ENCODE assay signal across 17 mouse cellular contexts in genomic region chr13:107064263-107064662, GRCm38 (mm10). TPM values are rescaled to one million over a fixed set of nuclear protein-coding genes. Genes with fewer than 3 reads are reported as not detected.
DNase-seq lines count a peak whose midpoint lies in the region; ATAC-seq and TF ChIP-seq lines count a peak whose summit lies in the region.
"Had no signal": no experiment of that assay in that cellular context is flagged by ENCODE, and none has a peak within 500 bp of the region (broad histone marks: within the 10 kb centered on the region; RNA-seq: fewer than 3 reads in every experiment).

No protein-coding gene starts in this region.

- no peaks in the 10 kb centered on the region for H3K9me3 ChIP-seq in intestine, embryonic 14.5 days (ENCODE audit: control insufficient read depth, low read length)
- H3K9me3 ChIP-seq in intestine, postnatal 0 days (ENCODE audit: control insufficient read depth), result no peaks in the 10 kb centered on the region
- no peaks in the 10 kb centered on the region for H3K9me3 ChIP-seq in liver, embryonic 13.5 days (replicated peaks)
- H3K9me3 ChIP-seq in midbrain, embryonic 15.5 days, result no peaks in the 10 kb centered on the region
- H3K9me3 ChIP-seq: limb, embryonic 12.5 days; lung, embryonic 15.5 days had no signal

- no peak overlapping the region for H3K27ac ChIP-seq in intestine, embryonic 14.5 days (ENCODE audit: low read depth)
- H3K27ac ChIP-seq in intestine, postnatal 0 days (ENCODE audit: low read depth, low read length), result no peak overlapping the region
- H3K27ac ChIP-seq in bone marrow, adult 2 months (ENCODE audit: control insufficient read depth, insufficient read depth, low read depth, low read length, poor library complexity), result peak overlapping the region; percentile 63
- peak overlapping the region; percentile 98 for H3K27ac ChIP-seq in liver, embryonic 13.5 days
- no peak overlapping the region for H3K27ac ChIP-seq in midbrain, embryonic 15.5 days
- H3K27ac ChIP-seq: limb, embryonic 12.5 days; lung, embryonic 15.5 days; macrophage had no signal

- peak; percentile 25 for DNase-seq in intestine, embryonic 14.5 days (ENCODE audit: low spot score)
- DNase-seq in liver, embryonic 13.5 days, result no peak
- no peak for DNase-seq in urinary bladder, adult 18-20 months (ENCODE audit: low spot score in 2 of 2)
- DNase-seq: cerebellum, adult 11 months; cerebellum, postnatal 36 days; forebrain, postnatal 0 days; heart, adult 11 months; heart, postnatal 36 days; midbrain, embryonic 14.5 days; thymus, postnatal 36 days had no signal

- no peaks in the 10 kb centered on the region for H3K27me3 ChIP-seq in intestine, embryonic 14.5 days (replicated peaks; ENCODE audit: control insufficient read depth, insufficient read depth, low read length)
- H3K27me3 ChIP-seq in intestine, postnatal 0 days (replicated peaks; ENCODE audit: control insufficient read depth, insufficient read depth, low read length), result no peaks in the 10 kb centered on the region
- no peaks in the 10 kb centered on the region; the same call in 1 of the 2 replicates for H3K27me3 ChIP-seq in liver, embryonic 13.5 days
- no peaks in the 10 kb centered on the region for H3K27me3 ChIP-seq in midbrain, embryonic 15.5 days (replicated peaks)
- H3K27me3 ChIP-seq: limb, embryonic 12.5 days; lung, embryonic 15.5 days had no signal

- no peak overlapping the region for H3K4me2 ChIP-seq in intestine, embryonic 14.5 days (ENCODE audit: low read length)
- no peak overlapping the region for H3K4me2 ChIP-seq in intestine, postnatal 0 days (replicated peaks; ENCODE audit: low read depth)
- H3K4me2 ChIP-seq in liver, embryonic 13.5 days, result peak overlapping the region; percentile 71
- no peak overlapping the region for H3K4me2 ChIP-seq in midbrain, embryonic 15.5 days
- H3K4me2 ChIP-seq: limb, embryonic 12.5 days; lung, embryonic 15.5 days had no signal

- no peak for TF ChIP-seq POLR2A in bone marrow, adult 2 months (IDR thresholded peaks at IDR 0.05; ENCODE audit: borderline replicate concordance, control insufficient read depth, low read depth, low read length)

- no peaks in the 10 kb centered on the region for H3K4me1 ChIP-seq in intestine, embryonic 14.5 days (replicated peaks; ENCODE audit: control insufficient read depth, insufficient read depth, low read length)
- no peaks in the 10 kb centered on the region for H3K4me1 ChIP-seq in intestine, postnatal 0 days (replicated peaks; ENCODE audit: control insufficient read depth, insufficient read depth, low read length)
- peaks cover 1% of the 10 kb centered on the region; the same call in 1 of the 2 replicates for H3K4me1 ChIP-seq in bone marrow, adult 2 months (ENCODE audit: control insufficient read depth, insufficient read depth, low read length)
- H3K4me1 ChIP-seq in liver, embryonic 13.5 days (replicated peaks), result peaks cover 58% of the 10 kb centered on the region
- H3K4me1 ChIP-seq in midbrain, embryonic 15.5 days, result 0 out of 2 replicates have a peak, but pooled peaks cover 3% of the 10 kb centered on the region
- H3K4me1 ChIP-seq: limb, embryonic 12.5 days; lung, embryonic 15.5 days had no signal

- ATAC-seq in intestine, embryonic 14.5 days (replicated peaks; ENCODE audit: low FRiP score, low TSS enrichment, low read depth), result no peak
- ATAC-seq in intestine, postnatal 0 days, result no peak
- ATAC-seq in erythroblast, adult 5-6 weeks (replicated peaks; ENCODE audit: low FRiP score, poor library complexity, severe bottlenecking), result peak; percentile 53
- ATAC-seq in liver, embryonic 13.5 days (ENCODE audit: low read depth), result peak; percentile 45
- ATAC-seq in midbrain, embryonic 15.5 days (replicated peaks), result no peak

- TF ChIP-seq CTCF in intestine, postnatal 0 days (IDR thresholded peaks at IDR 0.05; ENCODE audit: low read depth), result no peak
- no peak for TF ChIP-seq CTCF in bone marrow, adult 2 months (IDR thresholded peaks at IDR 0.05; ENCODE audit: control insufficient read depth, insufficient read depth, low read length)

- no peak overlapping the region for H3K9ac ChIP-seq in intestine, embryonic 14.5 days (ENCODE audit: low read length)
- H3K9ac ChIP-seq in intestine, postnatal 0 days (ENCODE audit: low read depth, low read length), result no peak overlapping the region
- H3K9ac ChIP-seq in liver, embryonic 13.5 days, result peak overlapping the region; percentile 82
- H3K9ac ChIP-seq in midbrain, embryonic 15.5 days, result no peak overlapping the region
- H3K9ac ChIP-seq: forebrain, postnatal 0 days; limb, embryonic 12.5 days; lung, embryonic 15.5 days had no signal

- 77% methylated on average over 2 of the region's 2 CpGs for WGBS in intestine, embryonic 14.5 days
- WGBS in intestine, postnatal 0 days, result 80% methylated on average over 2 of the region's 2 CpGs
- WGBS in bone marrow, adult 2 months, result 77% methylated on average over 2 of the region's 2 CpGs
- 53% methylated on average over 2 of the region's 2 CpGs for WGBS in liver, embryonic 13.5 days (ENCODE audit: insufficient replicate concordance)
- 89% methylated on average over 2 of the region's 2 CpGs for WGBS in midbrain, embryonic 15.5 days

- no peaks in the 10 kb centered on the region for H3K36me3 ChIP-seq in intestine, embryonic 14.5 days (ENCODE audit: control insufficient read depth, insufficient read depth, low read length)
- H3K36me3 ChIP-seq in intestine, postnatal 0 days (ENCODE audit: control insufficient read depth, insufficient read depth), result no peaks in the 10 kb centered on the region
- H3K36me3 ChIP-seq in liver, embryonic 13.5 days, result no peaks in the 10 kb centered on the region
- no peaks in the 10 kb centered on the region for H3K36me3 ChIP-seq in midbrain, embryonic 15.5 days (replicated peaks)
- H3K36me3 ChIP-seq: limb, embryonic 12.5 days; lung, embryonic 15.5 days had no signal

- H3K4me3 ChIP-seq in intestine, embryonic 14.5 days (ENCODE audit: low read depth, low read length), result no peak overlapping the region
- no peak overlapping the region for H3K4me3 ChIP-seq in intestine, postnatal 0 days (ENCODE audit: low read depth, low read length)
- peak overlapping the region; percentile 58 for H3K4me3 ChIP-seq in bone marrow, adult 2 months (replicated peaks; ENCODE audit: control insufficient read depth, low read depth, low read length)
- H3K4me3 ChIP-seq in liver, embryonic 13.5 days (replicated peaks), result peak overlapping the region; percentile 63
- H3K4me3 ChIP-seq in midbrain, embryonic 15.5 days, result no peak overlapping the region
- H3K4me3 ChIP-seq: limb, embryonic 12.5 days; lung, embryonic 15.5 days had no signal

RNA-seq across cellular contexts. Expression of gene Kif2a, which starts 42.3 kb away (rescaled TPM):
- polyA plus RNA-seq in intestine, embryonic 14.5 days (2014; fragmentation: Nextera tagmentation; extraction: Ambion mirVana), result 15.5 and 16.5 TPM in 2 replicates
- polyA plus RNA-seq in intestine, postnatal 0 days (2015; fragmentation: Nextera tagmentation; extraction: Ambion mirVana), result 20.6 and 23.1 TPM in 2 replicates
- polyA plus RNA-seq in bone marrow, adult 2 months (2011; ENCODE audit: insufficient read depth, insufficient read length, low replicate concordance, missing spikeins), result 39.5 and 70.7 TPM in 2 replicates
- total RNA-seq in erythroblast, adult 5-6 weeks (2015; ENCODE audit: low replicate concordance), result 213 and 257 TPM in 2 replicates
- 160 and 229 TPM in 2 replicates for total RNA-seq in erythroblast, adult 5-6 weeks (2017; ENCODE audit: low replicate concordance)
- polyA plus RNA-seq in liver, embryonic 13.5 days (2015; fragmentation: Nextera tagmentation; extraction: Ambion mirVana), result 22.3 and 27.6 TPM in 2 replicates
- 67.5 and 68.4 TPM in 2 replicates for polyA plus RNA-seq in midbrain, embryonic 15.5 days (2015; fragmentation: Nextera tagmentation; extraction: Ambion mirVana)

Comparison
In these comparisons a context has a peak if more than half of its experiments do, and no peak if none do; other contexts are left out.
1. ATAC-seq: peak in erythroblast, adult 5-6 weeks (single experiment) and liver, embryonic 13.5 days (single experiment); none in intestine, embryonic 14.5 days (single experiment), intestine, postnatal 0 days (single experiment) and midbrain, embryonic 15.5 days (single experiment).
2. H3K27ac ChIP-seq: peak in bone marrow, adult 2 months (single experiment) and liver, embryonic 13.5 days (single experiment); none in intestine, embryonic 14.5 days (single experiment), intestine, postnatal 0 days (single experiment) and midbrain, embryonic 15.5 days (single experiment).
3. H3K4me3 ChIP-seq: peak in bone marrow, adult 2 months (single experiment) and liver, embryonic 13.5 days (single experiment); none in intestine, embryonic 14.5 days (single experiment), intestine, postnatal 0 days (single experiment) and midbrain, embryonic 15.5 days (single experiment).